Mouse (Mus musculus): ENCODE measurements around the gene Gzmg.

DNA sequence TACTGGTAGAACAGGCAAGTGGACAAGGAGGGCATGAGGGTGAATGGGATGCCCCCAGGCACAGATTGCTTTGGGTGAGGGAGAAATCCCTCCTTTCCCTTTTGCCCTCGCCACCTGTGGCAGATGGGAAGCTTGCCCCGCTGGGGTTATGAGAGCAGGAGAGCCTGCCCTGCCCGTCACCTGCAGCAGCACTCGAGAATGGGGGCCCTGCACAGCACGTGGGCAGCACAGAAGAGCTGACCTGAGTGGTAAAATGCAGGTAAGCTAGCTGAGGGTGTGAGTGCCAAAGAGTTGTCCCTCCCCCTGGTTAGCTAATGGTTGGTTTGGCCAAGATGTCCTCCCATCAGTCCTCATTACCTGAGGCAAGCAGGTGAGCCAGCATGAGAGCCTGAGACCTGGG is 27.1 kb upstream of the Gzmg start:
- TF ChIP-seq CTCF (IDR thresholded peaks at IDR 0.05; ENCODE audit: low read depth) (no peak), EP300 (IDR thresholded peaks at IDR 0.05; ENCODE audit: low read depth) (no peak)
